Mouse (Mus musculus) limb, embryonic 15.5 days (tissue): ENCODE measurements around the gene C8g. TPM values are rescaled to one million over a fixed set of nuclear protein-coding genes. Genes with fewer than 3 reads are reported as not detected.

Source experiments
- ATAC-seq: fragments of 200-750 bp; cut with Nextera tagmentation; 2 replicates; pipeline ENCODE4 v1.8.0; 2017; ENCODE audit warnings: low read depth, moderate TSS enrichment; ENCODE audit not compliant: insufficient number of reproducible peaks, low FRiP score, low TSS enrichment
- H3K27ac ChIP-seq: fragments of 300-500 bp; sonication (generic); 2 replicates; pipeline ENCODE4 v1.5.1; 2015; ENCODE audit warnings: moderate library complexity, mild to moderate bottlenecking, inconsistent platforms
- H3K27me3 ChIP-seq: fragments of 300-500 bp; sonication (generic); 2 replicates; pipeline ENCODE4 v1.6.1; 2015; ENCODE audit warnings: inconsistent platforms
- H3K36me3 ChIP-seq: fragments of 300-500 bp; sonication (generic); 2 replicates; pipeline ENCODE4 v1.6.1; 2015; ENCODE audit warnings: inconsistent platforms
- H3K4me1 ChIP-seq: fragments of 300-500 bp; sonication (generic); 2 replicates; pipeline ENCODE4 v1.6.1; 2015; ENCODE audit warnings: inconsistent platforms
- H3K4me2 ChIP-seq: fragments of 300-500 bp; sonication (generic); 2 replicates; pipeline ENCODE4 v1.6.1; 2015; ENCODE audit warnings: mild to moderate bottlenecking, inconsistent platforms
- H3K4me3 ChIP-seq: fragments of 300-500 bp; sonication (generic); 2 replicates; pipeline ENCODE4 v1.5.1; 2015; ENCODE audit warnings: mild to moderate bottlenecking, inconsistent platforms
- H3K9ac ChIP-seq: fragments of 300-500 bp; sonication (generic); 2 replicates; pipeline ENCODE4 v1.6.1; 2015; ENCODE audit warnings: inconsistent platforms
- H3K9me3 ChIP-seq: fragments of 300-500 bp; sonication (generic); 2 replicates; pipeline ENCODE4 v1.6.1; 2016; ENCODE audit warnings: inconsistent platforms
- WGBS: fragments of 180-500 bp; shearing (Covaris S2); methylation state at CpG from one replicate; pipeline ENCODE4 v1.1.7; 2015; 5-methylcytosine and 5-hydroxymethylcytosine counted together
- polyA plus RNA-seq: library from polyadenylated mRNA; unstranded; fragments of >200 nt; fragmentation: Nextera tagmentation; extraction: Ambion mirVana; gene quantifications from 2 replicates; pipeline ENCODE4 v1.2.1, GENCODE M21; 2015

Gene C8g
- polyA plus RNA-seq, 1 experiment from 2014 or later, result 4.6 TPM

DNA sequence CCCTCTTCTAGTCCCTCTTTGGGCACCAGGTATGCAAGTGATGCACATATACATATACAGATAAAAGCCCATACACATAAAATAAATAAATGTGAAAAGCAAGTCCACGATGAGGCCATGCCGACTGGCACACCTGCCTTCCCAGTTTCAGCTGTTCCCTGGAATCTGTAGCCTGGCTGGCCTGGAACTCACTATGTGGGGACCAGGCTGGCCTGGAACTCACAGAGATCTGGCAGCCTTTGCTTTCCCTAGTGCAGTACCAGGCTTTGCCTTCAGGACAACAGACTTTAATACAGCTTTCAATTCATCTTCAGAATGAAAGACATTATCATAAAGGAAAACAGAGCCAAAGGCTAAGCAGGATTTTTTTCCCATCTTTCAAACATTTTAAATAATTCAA, 32.2 kb upstream of the C8g start:
- Histone ChIP-seq H3K4me2 (no peak overlapping the region), H3K4me3 (no peak overlapping the region), H3K9me3 (no peaks in the 10 kb centered on the region), H3K27ac (no peak overlapping the region), H3K27me3 (no peaks in the 10 kb centered on the region), H3K36me3 (peaks cover 79% of the 10 kb centered on the region), H3K9ac (no peak overlapping the region), H3K4me1 (0 out of 2 replicates have a peak, but pooled peaks cover 3% of the 10 kb centered on the region)
- 91% methylated on average over 2 of the region's 2 CpGs for WGBS
- no peak for ATAC-seq

DNA sequence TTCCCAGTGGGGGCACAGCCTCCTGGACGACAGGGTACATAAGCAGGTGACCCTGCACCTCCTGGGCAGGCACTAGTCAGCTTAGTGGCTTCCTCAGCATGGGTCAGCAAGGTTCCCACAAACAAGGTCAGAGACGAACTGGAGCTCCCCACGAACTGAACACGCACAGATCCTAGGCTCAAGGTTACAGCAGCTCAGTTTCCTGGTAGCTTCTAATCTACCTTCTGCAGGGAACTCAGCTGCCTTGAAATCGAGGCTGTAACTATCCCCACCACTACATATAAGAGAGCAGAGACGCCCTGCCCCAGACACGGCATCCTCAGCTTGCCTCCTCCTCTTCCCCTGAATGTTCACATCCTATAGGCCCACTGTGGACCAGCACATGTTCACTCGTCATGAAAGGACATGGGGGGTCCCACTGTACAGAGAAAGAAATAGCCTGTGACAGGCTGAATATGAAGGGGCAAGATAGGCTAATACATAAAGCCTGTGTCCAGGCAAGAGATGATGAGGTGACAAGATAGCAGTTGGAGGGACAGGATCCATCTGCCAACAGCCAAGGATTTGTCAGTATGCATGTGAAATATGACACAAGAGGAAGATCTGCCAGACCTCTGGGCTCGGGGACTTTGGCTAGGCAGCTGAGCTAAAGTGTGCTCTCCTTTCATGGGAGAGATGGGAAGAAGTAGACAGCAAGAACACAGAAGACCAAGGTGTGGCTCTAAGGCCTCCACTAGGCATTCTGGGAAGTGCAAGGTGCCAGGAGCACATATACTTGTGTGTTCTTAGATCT, 25.2 kb upstream of the C8g start:
- Histone ChIP-seq H3K27ac (no peak overlapping the region), H3K9me3 (no peaks in the 10 kb centered on the region), H3K27me3 (no peaks in the 10 kb centered on the region), H3K4me1 (no peaks in the 10 kb centered on the region), H3K9ac (no peak overlapping the region), H3K4me2 (no peak overlapping the region), H3K36me3 (peaks cover 95% of the 10 kb centered on the region), H3K4me3 (no peak overlapping the region)
- ATAC-seq, result no peak
- whole genome bisulfite sequencing, result 85% methylated on average over 9 of the region's 9 CpGs

- 62% methylated on average over 3 of the region's 3 CpGs for WGBS
- Histone ChIP-seq H3K4me1 (no peaks in the 10 kb centered on the region), H3K4me2 (no peak overlapping the region), H3K9ac (no peak overlapping the region), H3K36me3 (peaks cover 14% of the 10 kb centered on the region), H3K27ac (no peak overlapping the region), H3K9me3 (no peaks in the 10 kb centered on the region), H3K4me3 (no peak overlapping the region), H3K27me3 (no peaks in the 10 kb centered on the region)
- no peak for ATAC-seq
These were observed 8.4 kb upstream of the C8g start for GRCm38 (mm10) chr2:25509912-25510311.

DNA sequence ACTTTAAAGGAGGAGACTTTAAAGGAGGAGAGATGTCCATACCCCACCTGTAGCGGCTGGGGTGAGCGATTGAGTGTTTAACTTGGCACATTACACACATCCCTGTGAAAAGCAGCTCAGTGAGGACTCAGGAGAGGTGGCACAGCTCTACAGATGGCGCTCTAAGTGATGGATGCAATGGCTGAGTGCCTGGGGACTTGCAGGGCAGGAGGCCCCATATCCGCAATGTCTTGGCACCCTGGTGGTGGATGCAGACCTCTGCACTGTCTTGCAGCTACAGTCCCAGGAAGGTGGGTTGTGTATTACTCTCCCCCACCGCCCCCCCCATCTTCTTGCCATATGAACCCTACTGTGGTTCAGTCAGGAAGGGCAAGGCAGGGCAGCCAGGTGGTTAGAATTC, 5.4 kb upstream of the C8g start:
- 33% methylated on average over 5 of the region's 5 CpGs for WGBS

DNA sequence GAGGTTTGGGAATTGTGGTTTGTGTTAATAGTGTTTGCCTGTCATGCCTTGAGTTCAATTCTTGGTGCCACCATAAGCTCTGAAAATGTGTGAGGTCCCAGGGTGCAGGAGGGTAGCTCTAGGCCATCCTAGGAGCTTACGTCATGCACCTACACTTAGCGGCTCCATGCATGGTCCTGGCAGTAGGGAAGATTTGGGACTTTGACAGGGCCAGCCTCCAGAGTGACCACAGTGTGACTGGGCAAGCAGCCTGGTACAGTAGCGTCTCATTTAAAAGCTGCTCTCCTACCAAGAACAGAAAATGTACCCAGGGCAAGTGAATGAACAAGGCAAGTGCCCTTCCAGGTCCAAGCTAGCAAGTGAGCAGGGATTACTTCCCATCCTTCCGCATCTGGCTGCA, 4.3 kb upstream of the C8g start:
- Histone ChIP-seq H3K27me3 (no peaks in the 10 kb centered on the region), H3K9ac (no peak overlapping the region), H3K4me2 (no peak overlapping the region), H3K9me3 (no peaks in the 10 kb centered on the region), H3K36me3 (peaks cover 40% of the 10 kb centered on the region), H3K27ac (no peak overlapping the region), H3K4me1 (peaks cover 13% of the 10 kb centered on the region), H3K4me3 (no peak overlapping the region)
- 97% methylated on average over 4 of the region's 4 CpGs for WGBS
- no peak for ATAC-seq

More for the DNA sequence above, 5.4 kb upstream of the C8g start:
- H3K4me1 ChIP-seq, result peaks cover 5% of the 10 kb centered on the region
- no peak overlapping the region for H3K4me3 ChIP-seq
- H3K36me3 ChIP-seq, result peaks cover 40% of the 10 kb centered on the region
- no peak overlapping the region for H3K4me2 ChIP-seq
- no peaks in the 10 kb centered on the region for H3K9me3 ChIP-seq
- no peak overlapping the region for H3K27ac ChIP-seq
- no peak overlapping the region for H3K9ac ChIP-seq
- no peak for ATAC-seq
- no peaks in the 10 kb centered on the region for H3K27me3 ChIP-seq

- Histone ChIP-seq H3K27ac (no peak overlapping the region), H3K36me3 (peaks cover 40% of the 10 kb centered on the region), H3K9ac (no peak overlapping the region), H3K4me1 (peaks cover 17% of the 10 kb centered on the region), H3K27me3 (no peaks in the 10 kb centered on the region), H3K9me3 (no peaks in the 10 kb centered on the region), H3K4me3 (no peak overlapping the region), H3K4me2 (no peak overlapping the region)
- WGBS, result 88% methylated on average over 1 of the region's 1 CpGs
- ATAC-seq, result no peak
These were observed 3.5 kb upstream of the C8g start for GRCm38 (mm10) chr2:25505000-25505399.

- no peak overlapping the region for H3K4me2 ChIP-seq
- no peak overlapping the region for H3K27ac ChIP-seq
- 90% methylated on average over 19 of the region's 19 CpGs for WGBS
- no peak for ATAC-seq
- no peak overlapping the region for H3K4me3 ChIP-seq
- no peaks in the 10 kb centered on the region for H3K9me3 ChIP-seq
- no peak overlapping the region for H3K9ac ChIP-seq
- peaks cover 19% of the 10 kb centered on the region for H3K4me1 ChIP-seq
- no peaks in the 10 kb centered on the region for H3K27me3 ChIP-seq
- H3K36me3 ChIP-seq, result peaks cover 40% of the 10 kb centered on the region
These were observed 3.0 kb upstream of the C8g start for GRCm38 (mm10) chr2:25504538-25504937.

DNA sequence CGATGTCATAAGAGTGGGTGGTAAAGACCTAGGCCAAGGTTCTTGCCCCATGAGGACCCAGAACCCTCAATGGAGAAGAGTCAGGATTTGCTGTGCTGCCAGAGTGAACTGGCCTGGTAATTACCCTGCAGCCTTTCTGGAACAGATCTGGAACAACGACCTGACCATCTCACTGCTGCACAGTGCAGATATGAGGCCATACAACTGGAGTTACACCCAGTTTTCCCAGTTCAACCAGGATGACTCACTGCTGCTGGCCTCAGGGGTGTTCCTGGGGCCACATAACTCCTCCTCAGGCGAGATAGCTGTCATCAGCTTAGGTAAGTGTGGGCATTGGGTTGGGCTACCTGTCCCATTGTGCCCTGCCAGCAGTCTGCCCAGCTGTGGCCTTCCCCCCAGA, 1.2 kb upstream of the C8g start:
- Histone ChIP-seq H3K9ac (no peak overlapping the region), H3K9me3 (no peaks in the 10 kb centered on the region), H3K27me3 (no peaks in the 10 kb centered on the region), H3K4me1 (peaks cover 19% of the 10 kb centered on the region), H3K27ac (peak overlapping the region; percentile 9; the same call in 1 of the 2 replicates), H3K36me3 (peaks cover 40% of the 10 kb centered on the region), H3K4me2 (no peak overlapping the region), H3K4me3 (no peak overlapping the region)
- ATAC-seq, result no peak
- WGBS, result 78% methylated on average over 3 of the region's 3 CpGs

DNA sequence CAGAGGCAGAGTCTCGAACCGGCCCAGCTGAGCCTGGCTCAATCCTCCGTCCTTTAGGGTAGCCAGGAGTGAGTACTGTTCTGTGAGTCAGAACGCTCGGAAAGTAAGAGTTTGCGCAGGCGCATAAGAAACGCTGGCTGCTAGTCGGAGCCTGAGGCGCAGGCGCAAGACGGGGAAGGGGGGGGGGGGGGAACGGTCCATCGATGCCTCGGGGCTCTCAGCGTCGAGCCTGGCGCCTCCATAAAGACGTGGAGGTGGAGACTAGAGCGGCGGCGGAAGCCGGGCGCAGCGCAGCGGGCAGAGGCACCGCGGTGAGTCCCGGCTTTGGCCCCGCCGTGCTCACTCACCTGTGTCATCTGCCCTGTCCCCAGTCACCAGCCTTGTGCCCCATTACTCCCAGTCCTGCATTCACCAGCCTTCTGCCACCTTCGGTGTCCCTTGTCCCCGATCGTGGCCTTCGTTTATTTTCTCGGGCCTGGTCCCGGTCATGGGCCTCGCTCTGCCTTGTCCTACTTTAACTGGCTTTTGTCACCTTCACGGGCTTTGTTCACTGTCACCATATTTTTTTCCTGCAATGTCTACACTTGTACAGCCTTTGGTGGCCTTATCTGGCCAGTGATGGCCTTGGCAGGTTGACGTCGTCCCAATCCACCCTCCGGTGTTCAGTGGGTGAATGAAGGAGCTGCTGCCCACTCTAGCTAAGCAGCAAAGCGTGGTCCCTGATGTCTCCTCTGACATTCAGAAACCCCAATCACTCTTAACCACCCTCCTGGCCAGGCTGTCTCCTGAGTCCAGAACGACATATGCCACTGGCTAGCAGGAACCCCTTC, 728 bp downstream of the C8g start, which contains the start of gene Fbxw5:
Fbxw5 (plus strand) TSS at position 175 of the 830 bp plus-strand sequence.
- peaks cover 19% of the 10 kb centered on the region for H3K4me1 ChIP-seq
- H3K4me2 ChIP-seq, result peak within 1 kb of the TSS; percentile 65
- no peaks in the 10 kb centered on the region for H3K27me3 ChIP-seq
- no peaks in the 10 kb centered on the region for H3K9me3 ChIP-seq
- peak; percentile 81 for ATAC-seq
- peak within 1 kb of the TSS; percentile 72 for H3K27ac ChIP-seq
- H3K36me3 ChIP-seq, result peaks cover 35% of the 10 kb centered on the region
- peak within 1 kb of the TSS; percentile 72 for H3K4me3 ChIP-seq
- WGBS, result 1% methylated on average over 43 of the region's 44 CpGs
- peak within 1 kb of the TSS; percentile 86 for H3K9ac ChIP-seq

- Histone ChIP-seq H3K9me3 (no peaks in the 10 kb centered on the region), H3K4me2 (peak overlapping the region; percentile 65), H3K36me3 (peaks cover 29% of the 10 kb centered on the region), H3K27me3 (no peaks in the 10 kb centered on the region), H3K4me1 (peaks cover 19% of the 10 kb centered on the region), H3K27ac (peak overlapping the region; percentile 72; the same call in 1 of the 2 replicates), H3K4me3 (peak overlapping the region; percentile 72), H3K9ac (peak overlapping the region; percentile 40)
- WGBS, result 69% methylated on average over 6 of the region's 6 CpGs
- ATAC-seq, result no peak
These were observed 1.4 kb downstream of the C8g start for GRCm38 (mm10) chr2:25500071-25500575.

DNA sequence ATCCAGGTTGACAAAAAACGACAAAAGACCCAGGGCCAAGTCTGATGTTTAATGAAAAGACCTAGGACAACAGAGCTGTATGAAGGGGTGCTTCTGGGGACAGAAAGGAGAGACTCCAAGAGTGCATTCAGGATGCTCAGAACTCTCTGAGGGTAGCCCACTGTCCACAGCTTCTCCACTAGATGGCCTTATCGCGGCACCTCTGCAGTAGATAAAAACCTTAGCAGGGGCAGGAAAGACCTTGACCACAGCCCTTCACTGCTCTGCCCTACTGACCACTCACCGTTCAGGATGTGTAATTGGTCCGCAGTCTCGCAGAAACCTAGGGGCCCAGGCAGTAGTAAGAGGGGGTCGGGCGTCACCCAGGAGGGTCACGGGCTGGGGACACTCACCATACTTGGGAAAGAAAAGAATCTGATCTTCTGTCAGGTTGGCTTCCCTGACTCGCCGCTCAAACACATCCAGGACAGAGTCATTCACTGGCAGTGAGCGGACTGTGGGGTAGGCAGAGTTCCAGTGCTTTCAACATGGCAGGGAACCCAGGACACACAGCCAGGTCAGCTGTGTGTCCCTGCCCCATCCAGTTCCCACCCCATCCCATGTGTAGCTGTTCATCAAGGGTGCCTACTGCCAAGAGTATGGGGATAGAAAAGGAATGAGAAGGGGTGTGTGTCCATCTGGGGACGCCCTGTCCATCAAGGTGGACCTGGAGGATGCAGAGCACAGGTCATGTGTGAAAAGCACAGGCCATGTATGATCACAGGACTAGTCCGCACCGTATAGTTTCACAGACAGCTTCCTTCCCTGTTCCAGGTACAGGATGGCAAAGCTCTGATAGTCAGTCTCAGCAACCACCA, 2.7 kb downstream of the C8g start:
- Histone ChIP-seq H3K4me1 (peaks cover 19% of the 10 kb centered on the region), H3K4me2 (no peak overlapping the region), H3K36me3 (peaks cover 16% of the 10 kb centered on the region), H3K9me3 (no peaks in the 10 kb centered on the region), H3K27me3 (no peaks in the 10 kb centered on the region), H3K27ac (no peak overlapping the region), H3K9ac (no peak overlapping the region), H3K4me3 (no peak overlapping the region)
- WGBS, result 68% methylated on average over 15 of the region's 15 CpGs
- no peak for ATAC-seq
